Mouse (Mus musculus) stomach, embryonic 16.5 days (tissue): ENCODE measurements around the gene Snrpn. TPM values are rescaled to one million over a fixed set of nuclear protein-coding genes. Genes with fewer than 3 reads are reported as not detected.
"Not testable (repeated sequence)": the region's sequence is repeated elsewhere in the genome, so short reads cannot be mapped to it uniquely, and the experiment has no call there.

Source experiments
- ATAC-seq: fragments of 200-750 bp; cut with Nextera tagmentation; 2 replicates; pipeline ENCODE4 v1.8.0; 2017; ENCODE audit warnings: moderate number of reproducible peaks, moderate TSS enrichment; ENCODE audit not compliant: insufficient read depth, low FRiP score
- H3K27ac ChIP-seq: fragments of 300-500 bp; sonication (generic); 2 replicates; pipeline ENCODE4 v1.5.1; 2014; ENCODE audit warnings: low read length
- H3K27me3 ChIP-seq: fragments of 300-500 bp; sonication (generic); 2 replicates; pipeline ENCODE4 v1.6.1; 2014; ENCODE audit warnings: low read length, control low read depth, mixed read lengths; ENCODE audit not compliant: control insufficient read depth, insufficient read depth
- H3K36me3 ChIP-seq: fragments of 300-500 bp; sonication (generic); 2 replicates; pipeline ENCODE4 v1.6.1; 2014; ENCODE audit warnings: low read length; ENCODE audit not compliant: control insufficient read depth, insufficient read depth
- H3K4me1 ChIP-seq: fragments of 300-500 bp; sonication (generic); 2 replicates; pipeline ENCODE4 v1.6.1; 2014; ENCODE audit warnings: low read length, control low read depth, mixed read lengths; ENCODE audit not compliant: control insufficient read depth, insufficient read depth
- H3K4me2 ChIP-seq: fragments of 300-500 bp; sonication (generic); 2 replicates; pipeline ENCODE4 v1.6.1; 2014; ENCODE audit warnings: low read depth, low read length, mixed read lengths
- H3K4me3 ChIP-seq: fragments of 300-500 bp; sonication (generic); replicated peaks from 2 replicates; pipeline ENCODE4 v1.5.1; 2014; ENCODE audit warnings: mild to moderate bottlenecking, low read length
- H3K9ac ChIP-seq: fragments of 300-500 bp; sonication (generic); 2 replicates; pipeline ENCODE4 v1.6.1; 2014; ENCODE audit warnings: low read length
- H3K9me3 ChIP-seq: fragments of 300-500 bp; sonication (generic); replicated peaks from 2 replicates; pipeline ENCODE4 v1.6.1; 2016; ENCODE audit warnings: low read length, control low read depth; ENCODE audit not compliant: control insufficient read depth
- WGBS: fragments of 180-500 bp; shearing (Covaris S2); extraction: QIAGEN DNeasy Blood & Tissue Kit; methylation state at CpG from one replicate; pipeline ENCODE4 v1.1.7; 2014; 5-methylcytosine and 5-hydroxymethylcytosine counted together
- polyA plus RNA-seq: library from polyadenylated mRNA; unstranded; fragments of >200 nt; fragmentation: Nextera tagmentation; extraction: Ambion mirVana; gene quantifications from 2 replicates; pipeline ENCODE4 v1.2.1, GENCODE M21; 2015

The Snrpn gene
- 41.0 and 41.5 TPM in 2 replicates for polyA plus RNA-seq

- Histone ChIP-seq H3K27ac (no peak within 1 kb of the TSS), H3K9ac (no peak within 1 kb of the TSS), H3K27me3 (no peaks in the 10 kb centered on the region), H3K4me1 (no peaks in the 10 kb centered on the region), H3K9me3 (no peaks in the 10 kb centered on the region), H3K4me3 (no peak within 1 kb of the TSS), H3K4me2 (no peak within 1 kb of the TSS), H3K36me3 (no peaks in the 10 kb centered on the region)
- no peak for ATAC-seq
- WGBS, result 55% methylated on average over 4 of the region's 4 CpGs
These were observed at the start of gene Snrpn for GRCm38 (mm10) chr7:60139742-60140480. Snrpn (minus strand) TSS chr7:60140219.

GRCm38 (mm10) chr7:60170250-60171185 lies 30.5 kb upstream of the Snrpn start:
- WGBS, result 47% methylated on average over 5 of the region's 5 CpGs
- ATAC-seq, result no peak
- Histone ChIP-seq H3K4me2 (no peak overlapping the region), H3K27me3 (no peaks in the 10 kb centered on the region), H3K4me3 (no peak overlapping the region), H3K4me1 (no peaks in the 10 kb centered on the region), H3K27ac (no peak overlapping the region), H3K9ac (no peak overlapping the region), H3K36me3 (no peaks in the 10 kb centered on the region), H3K9me3 (no peaks in the 10 kb centered on the region)

GRCm38 (mm10) chr7:60125332-60125731 lies 14.7 kb downstream of the Snrpn start:
- no peaks in the 10 kb centered on the region for H3K27me3 ChIP-seq
- no peak overlapping the region for H3K4me3 ChIP-seq
- H3K4me2 ChIP-seq, result no peak overlapping the region
- H3K9ac ChIP-seq, result no peak overlapping the region
- no peak overlapping the region for H3K27ac ChIP-seq
- H3K9me3 ChIP-seq, result no peaks in the 10 kb centered on the region
- 65% methylated on average over 7 of the region's 7 CpGs for WGBS
- no peak for ATAC-seq
- H3K36me3 ChIP-seq, result no peaks in the 10 kb centered on the region
- H3K4me1 ChIP-seq, result no peaks in the 10 kb centered on the region

- not testable (repeated sequence) for H3K9ac ChIP-seq, ATAC-seq, H3K27me3 ChIP-seq, H3K4me1 ChIP-seq, H3K4me3 ChIP-seq, H3K9me3 ChIP-seq, H3K36me3 ChIP-seq, H3K27ac ChIP-seq, H3K4me2 ChIP-seq
- 41% methylated on average over 3 of the region's 3 CpGs for WGBS
These were observed 16.9 kb downstream of the Snrpn start for GRCm38 (mm10) chr7:60123086-60123624.

GRCm38 (mm10) chr7:60122434-60123085 lies 17.5 kb downstream of the Snrpn start:
- ATAC-seq, result no peak
- WGBS, result 48% methylated on average over 2 of the region's 2 CpGs
- Histone ChIP-seq H3K4me3 (no peak overlapping the region), H3K4me2 (no peak overlapping the region), H3K27me3 (no peaks in the 10 kb centered on the region), H3K36me3 (no peaks in the 10 kb centered on the region), H3K9me3 (no peaks in the 10 kb centered on the region), H3K27ac (no peak overlapping the region), H3K9ac (no peak overlapping the region), H3K4me1 (no peaks in the 10 kb centered on the region)

GRCm38 (mm10) chr7:60097154-60097859 lies 42.7 kb downstream of the Snrpn start:
- Histone ChIP-seq H3K4me1 (no peaks in the 10 kb centered on the region), H3K27ac (no peak overlapping the region), H3K9me3 (no peaks in the 10 kb centered on the region), H3K27me3 (no peaks in the 10 kb centered on the region), H3K36me3 (no peaks in the 10 kb centered on the region), H3K4me3 (no peak overlapping the region), H3K9ac (no peak overlapping the region), H3K4me2 (no peak overlapping the region)
- 57% methylated on average over 3 of the region's 3 CpGs for WGBS
- no peak for ATAC-seq

- Histone ChIP-seq H3K4me3 (no peak overlapping the region), H3K9me3 (no peaks in the 10 kb centered on the region), H3K27me3 (no peaks in the 10 kb centered on the region), H3K4me2 (no peak overlapping the region), H3K27ac (no peak overlapping the region), H3K36me3 (no peaks in the 10 kb centered on the region), H3K9ac (no peak overlapping the region), H3K4me1 (no peaks in the 10 kb centered on the region)
- 67% methylated on average over 2 of the region's 2 CpGs for WGBS
- ATAC-seq, result no peak
These were observed 63.7 kb downstream of the Snrpn start for GRCm38 (mm10) chr7:60076301-60076700.

- no peak overlapping the region for H3K4me2 ChIP-seq
- no peak for ATAC-seq
These were observed 92.4 kb downstream of the Snrpn start for GRCm38 (mm10) chr7:60047481-60048201.

More at GRCm38 (mm10) chr7:60047481-60048201, 92.4 kb downstream of the Snrpn start:
- Histone ChIP-seq H3K4me3 (no peak overlapping the region), H3K9me3 (no peaks in the 10 kb centered on the region), H3K36me3 (no peaks in the 10 kb centered on the region), H3K4me1 (no peaks in the 10 kb centered on the region), H3K9ac (no peak overlapping the region), H3K27me3 (no peaks in the 10 kb centered on the region), H3K27ac (no peak overlapping the region)
- 69% methylated on average over 6 of the region's 6 CpGs for WGBS
